8 mouse cellular contexts compared by ENCODE assay signal in genomic region chr6:91515545-91516449, GRCm38 (mm10). TPM values are rescaled to one million over a fixed set of nuclear protein-coding genes. Genes with fewer than 3 reads are reported as not detected.
DNase-seq lines count a peak whose midpoint lies in the region; ATAC-seq lines count a peak whose summit lies in the region.

Xpc (minus strand) TSS chr6:91515888.
Lsm3 (plus strand) TSS chr6:91515928.

- no peaks in the 10 kb centered on the region for H3K27me3 ChIP-seq in heart, embryonic 14.5 days (ENCODE audit: control insufficient read depth, insufficient read depth, low read length)
- no peaks in the 10 kb centered on the region for H3K27me3 ChIP-seq in liver, embryonic 13.5 days
- no peaks in the 10 kb centered on the region for H3K27me3 ChIP-seq in stomach, embryonic 16.5 days (ENCODE audit: control insufficient read depth, insufficient read depth, low read length)

- DNase-seq in c-Kit-negative CD71-positive TER-119-positive erythroid progenitor cells, embryonic 14.5 days (ENCODE audit: low read depth, low spot score) = peak; percentile 93
- peak; percentile 91 for DNase-seq in fibroblast of lung, adult 2 months (ENCODE audit: low read depth)
- DNase-seq in kidney, postnatal 14 days = peak; percentile 99
- DNase-seq in liver, embryonic 13.5 days = peak; percentile 95
- DNase-seq in neural tube, embryonic 10.5 days (ENCODE audit: extremely low spot score, low spot score) = peak; percentile 98

- H3K27ac ChIP-seq in heart, embryonic 14.5 days (replicated peaks in 1 of 2; ENCODE audit: control insufficient read depth in 1 of 2, insufficient read depth in 1 of 2, low read depth in 2 of 2, low read length in 2 of 2) = peak within 1 kb of the TSS; percentile 69 to 74
- H3K27ac ChIP-seq in liver, embryonic 13.5 days = peak within 1 kb of the TSS; percentile 77
- H3K27ac ChIP-seq in stomach, embryonic 16.5 days (ENCODE audit: low read length) = peak within 1 kb of the TSS; percentile 51

- H3K4me1 ChIP-seq in heart, embryonic 14.5 days (ENCODE audit: control insufficient read depth in 2 of 2, insufficient read depth in 2 of 2, low read length in 2 of 2) = peaks cover 0 to 34% of the 10 kb centered on the region in 2 experiments; a peak in 3 of 4 replicates
- H3K4me1 ChIP-seq in liver, embryonic 13.5 days (replicated peaks) = peaks cover 40% of the 10 kb centered on the region
- H3K4me1 ChIP-seq in stomach, embryonic 16.5 days (ENCODE audit: control insufficient read depth, insufficient read depth, low read length) = peaks cover 17% of the 10 kb centered on the region

- peak within 1 kb of the TSS; percentile 92 for H3K4me2 ChIP-seq in heart, embryonic 14.5 days (ENCODE audit: low read length)
- H3K4me2 ChIP-seq in liver, embryonic 13.5 days = peak within 1 kb of the TSS; percentile 96
- peak within 1 kb of the TSS; percentile 74 for H3K4me2 ChIP-seq in stomach, embryonic 16.5 days (ENCODE audit: low read depth, low read length)

- no peaks in the 10 kb centered on the region for H3K9me3 ChIP-seq in heart, embryonic 14.5 days (ENCODE audit: control insufficient read depth, low read length)
- H3K9me3 ChIP-seq in liver, embryonic 13.5 days (replicated peaks) = no peaks in the 10 kb centered on the region
- no peaks in the 10 kb centered on the region for H3K9me3 ChIP-seq in stomach, embryonic 16.5 days (replicated peaks; ENCODE audit: control insufficient read depth, low read length)

- H3K4me3 ChIP-seq in heart, embryonic 14.5 days (ENCODE audit: control insufficient read depth in 1 of 2, insufficient read depth in 1 of 2, low read depth in 1 of 2, low read length in 2 of 2) = peak within 1 kb of the TSS; percentile 89 to 97
- H3K4me3 ChIP-seq in liver, embryonic 13.5 days (replicated peaks) = peak within 1 kb of the TSS; percentile 78
- peak within 1 kb of the TSS; percentile 90 for H3K4me3 ChIP-seq in stomach, embryonic 16.5 days (replicated peaks; ENCODE audit: low read length)

- WGBS in heart, embryonic 14.5 days = under 1% methylated on average over 80 of the region's 80 CpGs
- under 1% methylated on average over 80 of the region's 80 CpGs for WGBS in liver, embryonic 13.5 days (ENCODE audit: insufficient replicate concordance)
- WGBS in stomach, embryonic 16.5 days = under 1% methylated on average over 80 of the region's 80 CpGs

- peak; percentile 88 for ATAC-seq in CD4-positive, CD25-positive, alpha-beta regulatory T cell, adult 4 months
- ATAC-seq in heart, embryonic 14.5 days (ENCODE audit: insufficient number of reproducible peaks, insufficient read depth, low FRiP score, low read depth) = peak; percentile 98
- ATAC-seq in liver, embryonic 13.5 days (ENCODE audit: low read depth) = peak; percentile 98
- ATAC-seq in stomach, embryonic 16.5 days (ENCODE audit: insufficient read depth, low FRiP score) = peak; percentile 98

- peak within 1 kb of the TSS; percentile 95 for H3K9ac ChIP-seq in heart, embryonic 14.5 days (ENCODE audit: low read length)
- H3K9ac ChIP-seq in liver, embryonic 13.5 days = peak within 1 kb of the TSS; percentile 88
- peak within 1 kb of the TSS; percentile 94 for H3K9ac ChIP-seq in stomach, embryonic 16.5 days (ENCODE audit: low read length)

- peaks cover 40% of the 10 kb centered on the region for H3K36me3 ChIP-seq in heart, embryonic 14.5 days (ENCODE audit: control insufficient read depth, insufficient read depth, low read length)
- peaks cover 37% of the 10 kb centered on the region for H3K36me3 ChIP-seq in liver, embryonic 13.5 days
- peaks cover 11% of the 10 kb centered on the region; the same call in 1 of the 2 replicates for H3K36me3 ChIP-seq in stomach, embryonic 16.5 days (ENCODE audit: control insufficient read depth, insufficient read depth, low read length)

RNA-seq across cellular contexts. Expression of gene Xpc, which starts in this region (rescaled TPM):
- polyA plus RNA-seq in CD4-positive, CD25-positive, alpha-beta regulatory T cell, adult 4 months (2017; shearing (Covaris generic)) = 10 to 100 TPM; 13.4 to 18.2 TPM
- 9.6 and 12.0 TPM in 2 replicates for polyA plus RNA-seq in heart, embryonic 14.5 days (2014; fragmentation: Nextera tagmentation; extraction: Ambion mirVana)
- 4.6 and 5.5 TPM in 2 replicates for polyA plus RNA-seq in liver, embryonic 13.5 days (2015; fragmentation: Nextera tagmentation; extraction: Ambion mirVana)
- 12.7 and 14.9 TPM in 2 replicates for polyA plus RNA-seq in stomach, embryonic 16.5 days (2015; fragmentation: Nextera tagmentation; extraction: Ambion mirVana)

RNA-seq across cellular contexts. Expression of gene Lsm3, which starts in this region (rescaled TPM):
- polyA plus RNA-seq in CD4-positive, CD25-positive, alpha-beta regulatory T cell, adult 4 months (2017; shearing (Covaris generic)) = 100 to 1,000 TPM; 129 to 140 TPM
- polyA plus RNA-seq in heart, embryonic 14.5 days (2014; fragmentation: Nextera tagmentation; extraction: Ambion mirVana) = 185 and 193 TPM in 2 replicates
- 173 and 175 TPM in 2 replicates for polyA plus RNA-seq in liver, embryonic 13.5 days (2015; fragmentation: Nextera tagmentation; extraction: Ambion mirVana)
- 175 and 191 TPM in 2 replicates for polyA plus RNA-seq in stomach, embryonic 16.5 days (2015; fragmentation: Nextera tagmentation; extraction: Ambion mirVana)

Comparison
In these comparisons a context has a peak if more than half of its experiments do, and no peak if none do; other contexts are left out.
1. Peak in every context shown above with its lines: DNase-seq, ATAC-seq, H3K4me3 ChIP-seq and H3K27ac ChIP-seq.